Mouse (Mus musculus) heart, embryonic 11.5 days (tissue): Measurements from ENCODE around the gene 4930535I16Rik. TPM values are rescaled to one million over a fixed set of nuclear protein-coding genes. Genes with fewer than 3 reads are reported as not detected.

Experiments used
- ATAC-seq: fragments of 200-750 bp; cut with Nextera tagmentation; replicated peaks from 2 replicates; pipeline ENCODE4 v1.8.0; 2017; ENCODE audit warnings: moderate library complexity; ENCODE audit not compliant: insufficient number of reproducible peaks, low FRiP score, low TSS enrichment
- H3K27ac ChIP-seq: fragments of 300-500 bp; sonication (generic); 2 replicates; pipeline ENCODE4 v1.5.1; 2014; ENCODE audit warnings: mild to moderate bottlenecking, low read depth, low read length
- H3K27me3 ChIP-seq: fragments of 300-500 bp; sonication (generic); 2 replicates; pipeline ENCODE4 v1.6.1; 2014; ENCODE audit warnings: mild to moderate bottlenecking, low read length, mixed read lengths; ENCODE audit not compliant: control insufficient read depth, insufficient read depth
- H3K36me3 ChIP-seq: fragments of 300-500 bp; sonication (generic); 2 replicates; pipeline ENCODE4 v1.6.1; 2014; ENCODE audit warnings: mild to moderate bottlenecking, low read length, moderate library complexity, mixed read lengths; ENCODE audit not compliant: control insufficient read depth, insufficient read depth
- H3K4me1 ChIP-seq: fragments of 300-500 bp; sonication (generic); 2 replicates; pipeline ENCODE4 v1.6.1; 2014; ENCODE audit warnings: low read length; ENCODE audit not compliant: control insufficient read depth, insufficient read depth
- H3K4me2 ChIP-seq: fragments of 300-500 bp; sonication (generic); 2 replicates; pipeline ENCODE4 v1.6.1; 2014; ENCODE audit warnings: mild to moderate bottlenecking, moderate library complexity
- H3K4me3 ChIP-seq: fragments of 300-500 bp; sonication (generic); 2 replicates; pipeline ENCODE4 v1.5.1; 2014; ENCODE audit warnings: low read depth, low read length
- H3K9ac ChIP-seq: fragments of 300-500 bp; sonication (generic); 2 replicates; pipeline ENCODE4 v1.6.1; 2014; ENCODE audit warnings: mild to moderate bottlenecking, low read depth, low read length, moderate library complexity
- H3K9me3 ChIP-seq: fragments of 300-500 bp; sonication (generic); replicated peaks from 2 replicates; pipeline ENCODE4 v1.6.1; 2016; ENCODE audit warnings: low read length; ENCODE audit not compliant: control insufficient read depth
- WGBS: fragments of 180-500 bp; shearing (Covaris S2); extraction: QIAGEN DNeasy Blood & Tissue Kit; methylation state at CpG from one replicate; pipeline ENCODE4 v1.1.7; 2014; ENCODE audit not compliant: insufficient replicate concordance; 5-methylcytosine and 5-hydroxymethylcytosine counted together
- polyA plus RNA-seq: library from polyadenylated mRNA; unstranded; fragments of >200 nt; fragmentation: Nextera tagmentation; extraction: Ambion mirVana; gene quantifications from 2 replicates; pipeline ENCODE4 v1.2.1, GENCODE M21; 2014

The 4930535I16Rik gene
- polyA plus RNA-seq, 1 experiment from 2014 or later = not detected

- H3K4me1 ChIP-seq = no peaks in the 10 kb centered on the region
- no peaks in the 10 kb centered on the region for H3K9me3 ChIP-seq
- H3K4me3 ChIP-seq = no peak overlapping the region
- no peak for ATAC-seq
- no peaks in the 10 kb centered on the region for H3K27me3 ChIP-seq
- H3K36me3 ChIP-seq = no peaks in the 10 kb centered on the region
- WGBS = 10% methylated on average over 5 of the region's 5 CpGs
- H3K27ac ChIP-seq = no peak overlapping the region
- H3K9ac ChIP-seq = no peak overlapping the region
- H3K4me2 ChIP-seq = no peak overlapping the region
These were observed 19.1 kb downstream of the 4930535I16Rik start for GRCm38 (mm10) chr4:123898696-123899095.

- no peak overlapping the region for H3K27ac ChIP-seq
- no peaks in the 10 kb centered on the region for H3K9me3 ChIP-seq
- 80% methylated on average over 4 of the region's 4 CpGs for WGBS
- no peak overlapping the region for H3K4me3 ChIP-seq
- H3K4me1 ChIP-seq = no peaks in the 10 kb centered on the region
- H3K27me3 ChIP-seq = no peaks in the 10 kb centered on the region
- no peaks in the 10 kb centered on the region for H3K36me3 ChIP-seq
- no peak overlapping the region for H3K9ac ChIP-seq
- no peak for ATAC-seq
- no peak overlapping the region for H3K4me2 ChIP-seq
These were observed 23.5 kb downstream of the 4930535I16Rik start for GRCm38 (mm10) chr4:123894295-123894694.

- Histone ChIP-seq H3K9me3 (no peaks in the 10 kb centered on the region), H3K4me2 (no peak overlapping the region), H3K36me3 (no peaks in the 10 kb centered on the region), H3K4me1 (no peaks in the 10 kb centered on the region), H3K27me3 (no peaks in the 10 kb centered on the region), H3K9ac (no peak overlapping the region), H3K4me3 (no peak overlapping the region), H3K27ac (no peak overlapping the region)
- ATAC-seq = no peak
- 88% methylated on average over 5 of the region's 5 CpGs for WGBS
These were observed 24.1 kb downstream of the 4930535I16Rik start for GRCm38 (mm10) chr4:123893726-123894125.

Other genes with a start within 250 kb of the 4930535I16Rik start
- 68.5 and 108 TPM in 2 replicates for gene Macf1, start 233.7 kb downstream of the 4930535I16Rik start, polyA plus RNA-seq
- 490 and 495 TPM in 2 replicates for gene Ndufs5, start 199.8 kb downstream of the 4930535I16Rik start, polyA plus RNA-seq
- 65.8 and 66.8 TPM in 2 replicates for gene Akirin1, start 167.7 kb downstream of the 4930535I16Rik start, polyA plus RNA-seq
- gene Rhbdl2, start 130.1 kb downstream of the 4930535I16Rik start, polyA plus RNA-seq = 1.9 and 2.1 TPM in 2 replicates
- not detected in 2 replicates for gene 4933427I04Rik, start 58.3 kb downstream of the 4930535I16Rik start, polyA plus RNA-seq
- 67.3 and 72.3 TPM in 2 replicates for gene Mycbp, start 13.2 kb downstream of the 4930535I16Rik start, polyA plus RNA-seq
- 37.5 and 39.0 TPM in 2 replicates for gene Rragc, start 576 bp downstream of the 4930535I16Rik start, polyA plus RNA-seq